ENCODE assay signal across 15 mouse cellular contexts in genomic region chr19:53939467-53939866, GRCm38 (mm10).
"Had no signal": no experiment of that assay in that cellular context is flagged by ENCODE, and none has a peak within 500 bp of the region (broad histone marks: within the 10 kb centered on the region; RNA-seq: fewer than 3 reads in every experiment).

No protein-coding gene starts in this region.

- H3K4me3 ChIP-seq: limb, embryonic 12.5 days; lung, embryonic 15.5 days; myocyte; neural tube, embryonic 12.5 days had no signal

- H3K9me3 ChIP-seq: limb, embryonic 12.5 days; lung, embryonic 15.5 days; neural tube, embryonic 12.5 days had no signal

- H3K9ac ChIP-seq: limb, embryonic 12.5 days; lung, embryonic 15.5 days; neural tube, embryonic 12.5 days had no signal

- H3K4me1 ChIP-seq: limb, embryonic 12.5 days had no signal

- H3K4me2 ChIP-seq: limb, embryonic 12.5 days; lung, embryonic 15.5 days; neural tube, embryonic 12.5 days had no signal

- H3K27me3 ChIP-seq: limb, embryonic 12.5 days; lung, embryonic 15.5 days; neural tube, embryonic 12.5 days had no signal

- H3K27ac ChIP-seq: kidney, postnatal 0 days; limb, embryonic 12.5 days; lung, embryonic 15.5 days; macrophage; neural tube, embryonic 12.5 days had no signal

- DNase-seq: kidney, adult 11 months; kidney, adult 9 months; kidney, postnatal 36 days; layer of hippocampus, adult 9-11 months; layer of hippocampus, postnatal 36 days; lung, postnatal 14 days; midbrain, embryonic 14.5 days; right cerebral cortex, postnatal 14 days; thymus, postnatal 36 days had no signal
